Mouse (Mus musculus): ENCODE data around the gene Pbld1.

DNA sequence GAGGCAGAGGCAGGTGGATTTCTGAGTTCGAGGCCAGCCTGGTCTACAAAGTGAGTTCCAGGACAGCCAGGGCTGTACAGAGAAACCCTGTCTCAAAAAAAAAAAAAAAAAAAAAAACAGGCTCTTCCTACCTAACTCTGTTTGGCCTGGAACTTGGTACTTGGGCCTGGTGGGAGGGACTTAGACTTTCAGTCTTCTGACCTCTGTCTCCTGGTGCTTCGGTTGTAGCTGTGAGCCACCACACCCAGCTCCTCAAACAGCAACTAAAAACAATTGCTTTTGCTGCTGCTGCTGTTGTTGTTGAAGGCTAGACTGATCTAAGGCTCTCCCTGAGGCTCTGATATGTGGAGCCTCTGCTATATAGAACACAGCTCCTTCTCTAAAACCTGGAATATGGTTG lies 10.9 kb upstream of the Pbld1 start:
- TF ChIP-seq EP300 (IDR thresholded peaks at IDR 0.05; ENCODE audit: low read depth): no peak
- TF ChIP-seq CTCF (IDR thresholded peaks at IDR 0.05; ENCODE audit: low read depth): no peak

Measured in heart, postnatal 0 days (tissue).